Comparison of ENCODE assay signal across 12 mouse cellular contexts in genomic region chr7:83889383-83889782, GRCm38 (mm10). TPM values are rescaled to one million over a fixed set of nuclear protein-coding genes. Genes with fewer than 3 reads are reported as not detected.
DNase-seq lines count a peak whose midpoint lies in the region; ATAC-seq and TF ChIP-seq lines count a peak whose summit lies in the region.
"Had no signal": no experiment of that assay in that cellular context is flagged by ENCODE, and none has a peak within 500 bp of the region (broad histone marks: within the 10 kb centered on the region; RNA-seq: fewer than 3 reads in every experiment).

No protein-coding gene starts in this region.

- H3K4me3 ChIP-seq in midbrain, embryonic 11.5 days (ENCODE audit: low read depth, low read length): no peak overlapping the region
- no peak overlapping the region for H3K4me3 ChIP-seq in midbrain, embryonic 14.5 days (replicated peaks; ENCODE audit: low read depth, low read length)
- H3K4me3 ChIP-seq in hindbrain, postnatal 0 days (ENCODE audit: low read length): no peak overlapping the region
- H3K4me3 ChIP-seq: forebrain, embryonic 15.5 days; intestine, embryonic 15.5 days; neural tube, embryonic 13.5 days had no signal

- H3K27ac ChIP-seq in midbrain, embryonic 11.5 days (ENCODE audit: low read depth, low read length): no peak overlapping the region
- no peak overlapping the region for H3K27ac ChIP-seq in midbrain, embryonic 14.5 days (replicated peaks; ENCODE audit: low read depth, low read length)
- H3K27ac ChIP-seq in hindbrain, postnatal 0 days: no peak overlapping the region
- H3K27ac ChIP-seq: forebrain, embryonic 15.5 days; intestine, embryonic 15.5 days; neural tube, embryonic 13.5 days had no signal

- H3K36me3 ChIP-seq in midbrain, embryonic 11.5 days (ENCODE audit: control insufficient read depth, insufficient read depth, low read length): no peaks in the 10 kb centered on the region
- H3K36me3 ChIP-seq in midbrain, embryonic 14.5 days (ENCODE audit: control insufficient read depth, insufficient read depth, low read length): no peaks in the 10 kb centered on the region
- H3K36me3 ChIP-seq in hindbrain, postnatal 0 days (ENCODE audit: insufficient read depth, low read length): no peaks in the 10 kb centered on the region
- H3K36me3 ChIP-seq: forebrain, embryonic 15.5 days; intestine, embryonic 15.5 days had no signal

- no peak overlapping the region for H3K9ac ChIP-seq in midbrain, embryonic 11.5 days (ENCODE audit: low read length)
- no peak overlapping the region for H3K9ac ChIP-seq in midbrain, embryonic 14.5 days (replicated peaks; ENCODE audit: low read length)
- no peak overlapping the region for H3K9ac ChIP-seq in hindbrain, postnatal 0 days (replicated peaks; ENCODE audit: low read length)
- H3K9ac ChIP-seq: forebrain, embryonic 15.5 days; intestine, embryonic 15.5 days; neural tube, embryonic 13.5 days had no signal

- 81% methylated on average over 3 of the region's 3 CpGs for WGBS in midbrain, embryonic 11.5 days
- WGBS in midbrain, embryonic 14.5 days: 75% methylated on average over 3 of the region's 3 CpGs
- WGBS in hindbrain, postnatal 0 days: 68% methylated on average over 3 of the region's 3 CpGs

- no peak for TF ChIP-seq CTCF in hindbrain, postnatal 0 days (IDR thresholded peaks at IDR 0.05; ENCODE audit: low read depth)

- DNase-seq in midbrain, embryonic 11.5 days (ENCODE audit: low spot score, missing footprints): peak; percentile 6
- no peak for DNase-seq in midbrain, embryonic 14.5 days
- peak; percentile 86 for DNase-seq in fibroblast of lung, adult 2 months (ENCODE audit: low read depth)
- DNase-seq in kidney, postnatal 25 days: peak; percentile 73 to 88
- peak; percentile 28 to 58 for DNase-seq in spleen, postnatal 36 days (ENCODE audit: low spot score in 2 of 2)
- no peak for DNase-seq in testis, postnatal 14 days (ENCODE audit: low spot score)
- DNase-seq in hindbrain, postnatal 0 days (ENCODE audit: low spot score): no peak
- DNase-seq in layer of hippocampus, postnatal 14 days (ENCODE audit: low spot score in 2 of 2): no peak
- DNase-seq: cerebellum, adult 11 months had no signal

- no peak for ATAC-seq in midbrain, embryonic 11.5 days (ENCODE audit: low FRiP score)
- no peak for ATAC-seq in midbrain, embryonic 14.5 days (ENCODE audit: low FRiP score, low TSS enrichment)
- ATAC-seq in hindbrain, postnatal 0 days: no peak
- ATAC-seq: forebrain, embryonic 15.5 days; intestine, embryonic 15.5 days had no signal

- H3K4me2 ChIP-seq in midbrain, embryonic 11.5 days: no peak overlapping the region
- no peak overlapping the region for H3K4me2 ChIP-seq in midbrain, embryonic 14.5 days (ENCODE audit: low read length)
- H3K4me2 ChIP-seq in hindbrain, postnatal 0 days (ENCODE audit: low read depth, low read length): no peak overlapping the region
- H3K4me2 ChIP-seq: forebrain, embryonic 15.5 days; intestine, embryonic 15.5 days; neural tube, embryonic 13.5 days had no signal

- H3K27me3 ChIP-seq in midbrain, embryonic 11.5 days (ENCODE audit: control insufficient read depth, insufficient read depth, low read length): no peaks in the 10 kb centered on the region
- no peaks in the 10 kb centered on the region for H3K27me3 ChIP-seq in midbrain, embryonic 14.5 days (ENCODE audit: control insufficient read depth, insufficient read depth, low read length)
- H3K27me3 ChIP-seq in hindbrain, postnatal 0 days (ENCODE audit: insufficient read depth, low read length): no peaks in the 10 kb centered on the region
- H3K27me3 ChIP-seq: forebrain, embryonic 15.5 days; intestine, embryonic 15.5 days; neural tube, embryonic 13.5 days had no signal

- H3K4me1 ChIP-seq in midbrain, embryonic 11.5 days (ENCODE audit: control insufficient read depth, insufficient read depth, low read length): peaks cover 12% of the 10 kb centered on the region
- peaks cover 16% of the 10 kb centered on the region for H3K4me1 ChIP-seq in midbrain, embryonic 14.5 days (ENCODE audit: control insufficient read depth, insufficient read depth, low read length)
- peaks cover 12% of the 10 kb centered on the region for H3K4me1 ChIP-seq in hindbrain, postnatal 0 days (ENCODE audit: insufficient read depth, low read length)

- no peaks in the 10 kb centered on the region for H3K9me3 ChIP-seq in midbrain, embryonic 11.5 days (ENCODE audit: control insufficient read depth, low read length)
- 0 out of 2 replicates have a peak, but pooled peaks cover 3% of the 10 kb centered on the region for H3K9me3 ChIP-seq in midbrain, embryonic 14.5 days (ENCODE audit: control insufficient read depth, low read length)
- H3K9me3 ChIP-seq in hindbrain, postnatal 0 days (ENCODE audit: low read length): no peaks in the 10 kb centered on the region
- H3K9me3 ChIP-seq: forebrain, embryonic 15.5 days; intestine, embryonic 15.5 days had no signal

RNA-seq across cellular contexts. Expression of gene Mesd, which starts 5.1 kb away (rescaled TPM):
- 80.3 and 84.4 TPM in 2 replicates for polyA plus RNA-seq in midbrain, embryonic 11.5 days (2014; fragmentation: Nextera tagmentation; extraction: Ambion mirVana)
- 41.0 and 50.6 TPM in 2 replicates for polyA plus RNA-seq in midbrain, embryonic 14.5 days (2014; fragmentation: Nextera tagmentation; extraction: Ambion mirVana)
- 20.4 and 24.4 TPM in 2 replicates for total RNA-seq in hindbrain, postnatal 0 days (2014; rRNA removed)
- polyA plus RNA-seq in hindbrain, postnatal 0 days (2015; fragmentation: Nextera tagmentation; extraction: Ambion mirVana): 83.8 and 86.5 TPM in 2 replicates
- total RNA-seq in layer of hippocampus, postnatal 14 days (2021): 10 to 100 TPM; 45.3 to 64.1 TPM

RNA-seq across cellular contexts. Expression of gene Tlnrd1, which starts 5.3 kb away (rescaled TPM):
- polyA plus RNA-seq in midbrain, embryonic 11.5 days (2014; fragmentation: Nextera tagmentation; extraction: Ambion mirVana): 13.1 and 16.8 TPM in 2 replicates
- polyA plus RNA-seq in midbrain, embryonic 14.5 days (2014; fragmentation: Nextera tagmentation; extraction: Ambion mirVana): 9.2 and 11.1 TPM in 2 replicates
- 54.0 and 65.7 TPM in 2 replicates for total RNA-seq in hindbrain, postnatal 0 days (2014; rRNA removed)
- 8.7 and 9.1 TPM in 2 replicates for polyA plus RNA-seq in hindbrain, postnatal 0 days (2015; fragmentation: Nextera tagmentation; extraction: Ambion mirVana)
- total RNA-seq in layer of hippocampus, postnatal 14 days (2021): 10 to 100 TPM; 16.7 to 17.4 TPM

Comparison
In these comparisons a context has a peak if more than half of its experiments do, and no peak if none do; other contexts are left out.
1. DNase-seq: peak in midbrain, embryonic 11.5 days (single experiment), fibroblast of lung, adult 2 months (single experiment), kidney, postnatal 25 days (2 of 2) and spleen, postnatal 36 days (2 of 2); none in midbrain, embryonic 14.5 days (single experiment), testis, postnatal 14 days (single experiment), hindbrain, postnatal 0 days (single experiment) and layer of hippocampus, postnatal 14 days (0 of 2).